Mouse (Mus musculus): ENCODE data around the gene Spin2-ps6. TPM values are rescaled to one million over a fixed set of nuclear protein-coding genes. Genes with fewer than 3 reads are reported as not detected.
"Not testable (repeated sequence)": the region's sequence is repeated elsewhere in the genome, so short reads cannot be mapped to it uniquely, and the experiment has no call there.

Spin2-ps6 gene
- polyA plus RNA-seq (2015; fragmentation: Nextera tagmentation; extraction: Ambion mirVana), result not detected in 2 replicates

DNA sequence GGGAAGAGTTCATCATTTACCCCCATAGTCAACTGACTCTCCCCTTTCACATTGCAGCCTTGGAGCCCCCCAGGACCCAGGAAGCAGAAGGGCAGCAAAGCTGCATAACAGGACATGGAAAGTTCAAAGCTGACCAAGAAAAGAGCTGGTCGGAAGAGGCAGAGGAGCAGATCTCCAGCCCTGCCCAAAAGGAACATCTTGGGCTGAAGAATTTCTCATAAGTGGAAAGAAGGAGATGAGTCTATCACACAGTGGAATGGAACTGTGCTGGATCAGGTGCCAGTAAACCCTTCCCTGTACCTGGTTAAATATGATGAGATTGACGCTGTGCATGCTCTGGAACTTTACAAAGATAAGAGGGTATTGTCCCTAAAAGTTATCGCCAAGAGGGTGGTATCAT, at the start of gene Spin2-ps6:
Spin2-ps6 (plus strand) TSS at position 301 of the 400 bp plus-strand sequence.
- not testable (repeated sequence) for DNase-seq (ENCODE audit: low spot score)

Other genes starting within 250 kb of the Spin2-ps6 start
- not detected in 2 replicates for gene Btbd35f12, start 78.5 kb downstream of the Spin2-ps6 start, polyA plus RNA-seq (2015; fragmentation: Nextera tagmentation; extraction: Ambion mirVana)